Mouse (Mus musculus): ENCODE measurements at regions not wholly inside any gene's neighbourhood (a gene's known extent, or its start where the extent isn't known, plus 50 kb on each side); places are given as distances from the start of the nearest gene placed in this dataset.

DNA sequence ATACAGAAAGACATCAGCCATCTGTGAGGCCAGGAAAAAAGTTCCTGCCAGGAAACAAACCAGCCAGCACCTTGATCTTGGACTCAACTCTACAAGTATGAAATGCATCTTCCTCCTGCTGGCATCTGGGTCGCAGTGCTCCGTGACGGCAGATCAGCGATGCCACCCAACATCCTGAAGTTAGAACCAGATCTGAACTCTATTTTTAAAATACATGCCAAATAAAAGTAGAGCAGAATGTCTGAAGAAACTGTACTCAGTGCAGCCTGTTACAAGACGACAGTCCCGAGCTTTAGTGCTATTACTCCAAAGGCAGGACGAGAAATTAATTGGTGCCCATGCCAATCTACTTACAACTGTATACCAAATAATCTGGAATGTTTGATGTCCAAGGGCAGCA lies 80.2 kb downstream of the Kctd12 start:
- TF ChIP-seq CTCF (IDR thresholded peaks at IDR 0.05; ENCODE audit: low read depth): no peak
- TF ChIP-seq EP300 (IDR thresholded peaks at IDR 0.05; ENCODE audit: low read depth): no peak
